Mouse (Mus musculus): ENCODE results near the gene Il24. TPM values are rescaled to one million over a fixed set of nuclear protein-coding genes. Genes with fewer than 3 reads are reported as not detected.
A peak's percentile ranks its signal among the peaks of the same experiment; 100 is the strongest.

The Il24 gene
- polyA plus RNA-seq, 1 experiment from 2014 or later: 0.13 TPM

DNA sequence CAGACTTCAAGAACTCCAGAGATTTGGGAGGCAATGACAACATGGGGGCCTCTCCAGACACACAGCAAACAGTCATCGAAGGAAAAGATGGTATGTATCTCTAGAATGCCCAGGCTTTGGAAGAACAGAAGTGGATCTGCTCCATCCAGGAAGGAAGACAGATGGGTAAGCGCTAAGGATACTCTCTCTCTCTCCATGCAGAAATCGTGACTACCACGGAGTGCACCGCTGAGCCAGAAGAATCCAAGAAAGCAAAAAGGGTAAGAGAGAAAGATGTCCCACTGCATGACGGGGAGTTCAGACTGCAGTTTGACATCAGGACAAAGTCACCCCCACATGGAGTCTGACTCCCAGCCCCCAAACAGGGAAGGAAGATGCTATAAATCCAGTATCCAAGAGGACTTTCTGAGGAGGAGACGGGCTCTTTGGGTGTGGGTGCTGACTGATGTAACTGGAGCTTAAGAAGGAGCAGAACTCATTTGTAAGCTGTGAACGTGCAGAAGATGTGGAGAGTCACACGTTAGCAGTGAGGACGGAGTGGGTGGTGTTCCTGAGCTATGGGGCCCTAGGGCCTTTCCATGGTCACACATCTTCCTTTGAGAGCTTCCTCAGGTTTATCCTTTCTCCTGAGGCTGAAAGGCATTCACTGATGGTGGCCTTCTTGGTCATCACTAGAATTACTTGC lies 37.6 kb downstream of the Il24 start:
- no peak overlapping the region for H3K4me2 ChIP-seq
- no peak for ATAC-seq (replicated peaks; ENCODE audit: low FRiP score)
- H3K9ac ChIP-seq: no peak overlapping the region
- H3K9me3 ChIP-seq (replicated peaks): no peaks in the 10 kb centered on the region
- no peak overlapping the region for H3K27ac ChIP-seq
- no peaks in the 10 kb centered on the region for H3K36me3 ChIP-seq
- no peaks in the 10 kb centered on the region; the same call in 1 of the 2 replicates for H3K4me1 ChIP-seq
- no peak overlapping the region for H3K4me3 ChIP-seq (replicated peaks)
- WGBS: 85% methylated on average over 10 of the region's 10 CpGs
- H3K27me3 ChIP-seq: no peaks in the 10 kb centered on the region

DNA sequence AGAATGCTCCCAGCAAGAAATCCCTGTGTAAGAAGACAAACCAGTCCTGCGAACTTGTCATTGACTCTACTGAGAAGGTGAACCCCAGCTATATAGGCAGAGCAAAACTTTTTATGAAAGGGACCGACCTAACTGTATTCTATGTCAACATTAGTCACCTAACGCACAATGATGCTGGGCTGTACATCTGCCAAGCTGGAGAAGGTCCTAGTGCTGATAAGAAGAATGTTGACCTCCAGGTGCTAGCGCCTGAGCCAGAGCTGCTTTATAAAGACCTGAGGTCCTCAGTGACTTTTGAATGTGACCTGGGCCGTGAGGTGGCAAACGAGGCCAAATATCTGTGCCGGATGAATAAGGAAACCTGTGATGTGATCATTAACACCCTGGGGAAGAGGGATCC lies 42.7 kb downstream of the Il24 start:
- no peak for ATAC-seq (replicated peaks; ENCODE audit: low FRiP score)
- H3K36me3 ChIP-seq: no peaks in the 10 kb centered on the region
- no peaks in the 10 kb centered on the region for H3K9me3 ChIP-seq (replicated peaks)
- peaks cover 8% of the 10 kb centered on the region; the same call in 1 of the 2 replicates for H3K4me1 ChIP-seq
- no peak overlapping the region for H3K4me3 ChIP-seq (replicated peaks)
- no peaks in the 10 kb centered on the region; the same call in 1 of the 2 replicates for H3K27me3 ChIP-seq
- H3K9ac ChIP-seq: no peak overlapping the region
- no peak overlapping the region for H3K27ac ChIP-seq
- WGBS: 92% methylated on average over 7 of the region's 7 CpGs
- H3K4me2 ChIP-seq: no peak overlapping the region

DNA sequence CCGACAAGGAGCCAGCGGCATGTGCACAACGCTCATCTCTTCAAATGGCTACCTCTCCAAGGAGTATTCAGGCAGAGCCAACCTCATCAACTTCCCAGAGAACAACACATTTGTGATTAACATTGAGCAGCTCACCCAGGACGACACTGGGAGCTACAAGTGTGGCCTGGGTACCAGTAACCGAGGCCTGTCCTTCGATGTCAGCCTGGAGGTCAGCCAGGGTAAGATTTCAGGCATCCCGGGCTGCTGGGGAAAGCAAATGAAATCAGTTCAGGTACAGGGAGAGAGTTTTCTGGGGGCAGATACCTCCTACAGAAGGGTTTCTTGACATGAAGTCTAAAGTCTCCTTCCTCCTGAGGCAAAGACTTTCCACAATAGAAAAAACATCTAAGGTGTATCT lies 45.6 kb downstream of the Il24 start:
- no peaks in the 10 kb centered on the region for H3K36me3 ChIP-seq
- WGBS: 58% methylated on average over 7 of the region's 7 CpGs
- ATAC-seq (replicated peaks; ENCODE audit: low FRiP score): no peak
- H3K4me2 ChIP-seq: no peak overlapping the region
- H3K27me3 ChIP-seq: no peaks in the 10 kb centered on the region; the same call in 1 of the 2 replicates
- H3K4me1 ChIP-seq: peaks cover 8% of the 10 kb centered on the region; the same call in 1 of the 2 replicates
- H3K9me3 ChIP-seq (replicated peaks): no peaks in the 10 kb centered on the region
- H3K4me3 ChIP-seq (replicated peaks): no peak overlapping the region
- no peak overlapping the region for H3K9ac ChIP-seq
- no peak overlapping the region for H3K27ac ChIP-seq

DNA sequence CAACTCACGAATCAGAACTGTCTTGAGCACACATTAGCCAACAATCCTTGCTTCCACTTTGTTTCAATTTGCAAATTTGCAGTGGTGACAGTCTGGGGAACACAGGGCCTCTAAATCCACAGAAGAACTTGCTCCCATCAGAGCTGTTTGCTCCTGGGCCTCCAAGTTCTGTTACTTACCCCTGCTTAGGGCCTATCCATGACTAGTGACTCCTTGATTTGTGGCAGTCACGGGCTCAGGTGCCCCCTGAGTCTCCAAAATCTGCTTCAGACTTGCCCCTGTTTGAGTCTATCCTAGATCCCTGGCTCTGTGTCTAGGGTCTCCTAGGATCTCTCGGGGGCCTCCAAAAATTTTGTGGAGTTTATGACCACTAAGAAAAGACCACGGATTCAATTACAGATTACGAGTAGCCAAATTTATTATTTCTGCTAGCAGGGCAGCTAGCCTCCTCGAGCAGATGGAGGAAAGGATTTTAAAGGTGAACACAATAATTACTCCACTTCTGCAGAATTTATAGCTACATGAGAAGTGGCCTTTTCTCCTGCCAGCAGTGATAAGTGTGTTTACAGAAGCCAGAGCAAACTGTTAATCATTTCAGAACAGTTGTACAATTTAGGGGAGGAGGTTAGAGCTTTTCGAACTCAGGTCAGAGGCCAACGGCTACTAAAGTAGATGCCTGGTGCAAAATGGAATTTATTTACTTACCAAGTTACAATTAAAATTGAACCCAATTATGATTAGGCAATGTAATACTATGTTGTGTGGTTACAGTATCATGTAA lies 46.5 kb downstream of the Il24 start:
- H3K9ac ChIP-seq: no peak overlapping the region
- no peaks in the 10 kb centered on the region for H3K9me3 ChIP-seq (replicated peaks)
- no peak overlapping the region for H3K4me3 ChIP-seq (replicated peaks)
- WGBS: 24% methylated on average over 8 of the region's 8 CpGs
- H3K4me2 ChIP-seq: no peak overlapping the region
- H3K36me3 ChIP-seq: no peaks in the 10 kb centered on the region
- H3K27ac ChIP-seq: 0 out of 2 replicates have a peak overlapping the region, but pooled peaks have one; percentile 1
- H3K27me3 ChIP-seq: no peaks in the 10 kb centered on the region; the same call in 1 of the 2 replicates
- peaks cover 8% of the 10 kb centered on the region; the same call in 1 of the 2 replicates for H3K4me1 ChIP-seq
- ATAC-seq (replicated peaks; ENCODE audit: low FRiP score): no peak; the same call in 1 of the 2 replicates

DNA sequence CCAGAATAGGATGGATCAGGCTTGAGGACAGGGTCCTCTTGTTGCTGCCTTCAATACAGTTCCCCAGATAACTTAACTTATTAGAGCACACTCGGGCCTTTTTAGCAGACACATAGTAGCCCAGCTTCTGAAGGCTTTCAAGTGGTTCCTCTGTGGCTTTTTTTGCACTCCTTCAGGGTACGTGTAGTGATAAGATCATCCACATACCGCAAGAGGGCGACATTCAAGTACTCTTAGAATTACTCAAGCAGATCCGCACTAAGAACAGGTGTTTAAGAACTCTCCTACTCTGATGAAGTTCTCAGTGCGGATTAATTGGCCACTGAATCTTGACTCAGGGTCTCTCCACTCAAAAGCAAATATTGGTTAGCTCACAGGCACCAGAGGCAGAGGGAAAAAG lies 49.0 kb downstream of the Il24 start:
- Histone ChIP-seq H3K4me1 (peaks cover 8% of the 10 kb centered on the region; the same call in 1 of the 2 replicates), H3K4me3 (replicated peaks) (no peak overlapping the region), H3K4me2 (no peak overlapping the region), H3K9me3 (replicated peaks) (no peaks in the 10 kb centered on the region), H3K36me3 (no peaks in the 10 kb centered on the region), H3K9ac (no peak overlapping the region), H3K27ac (no peak overlapping the region), H3K27me3 (no peaks in the 10 kb centered on the region; the same call in 1 of the 2 replicates)
- ATAC-seq (replicated peaks; ENCODE audit: low FRiP score): no peak
- WGBS: 57% methylated on average over 6 of the region's 6 CpGs

DNA sequence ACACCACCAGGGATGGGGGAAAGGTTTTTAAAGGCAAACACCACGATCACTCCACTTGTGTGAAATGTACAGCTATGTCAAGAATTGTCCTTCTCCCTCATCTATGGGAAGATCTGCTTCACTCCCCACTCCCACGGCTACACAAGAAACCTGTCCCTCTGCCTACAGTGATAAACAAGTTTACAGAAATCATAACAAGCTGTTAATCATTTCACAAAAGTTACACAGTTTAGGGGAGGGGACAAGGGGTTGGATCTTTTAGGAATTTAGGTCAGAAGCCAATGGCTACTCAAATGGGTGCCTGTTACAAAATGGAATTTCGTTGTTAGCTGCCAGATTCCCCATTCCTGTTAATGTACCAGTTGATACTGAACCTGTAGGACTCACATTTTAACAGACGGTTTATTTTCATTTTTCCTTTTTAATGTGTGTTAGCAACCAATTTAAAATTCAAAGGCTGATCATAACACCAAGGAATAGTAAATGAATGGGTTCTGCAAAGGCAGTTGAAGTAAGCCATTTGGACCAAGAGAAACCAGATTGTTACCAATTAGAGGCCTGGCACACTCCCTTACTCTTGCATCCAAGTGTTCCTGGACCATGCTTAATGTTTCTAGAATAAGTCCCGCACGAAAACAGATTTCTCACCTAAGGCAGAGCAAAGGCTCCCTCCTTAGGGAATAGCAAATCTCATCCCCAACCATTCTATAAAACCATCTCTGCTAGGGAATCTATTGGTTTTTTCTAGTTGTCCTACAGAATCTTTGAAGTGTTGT lies 51.9 kb downstream of the Il24 start:
- no peak overlapping the region for H3K27ac ChIP-seq
- no peak overlapping the region for H3K9ac ChIP-seq
- H3K4me2 ChIP-seq: no peak overlapping the region
- H3K4me1 ChIP-seq: peaks cover 13% of the 10 kb centered on the region
- no peaks in the 10 kb centered on the region for H3K27me3 ChIP-seq
- H3K4me3 ChIP-seq (replicated peaks): no peak overlapping the region
- ATAC-seq (replicated peaks; ENCODE audit: low FRiP score): no peak
- no peaks in the 10 kb centered on the region for H3K9me3 ChIP-seq (replicated peaks)
- H3K36me3 ChIP-seq: no peaks in the 10 kb centered on the region
- WGBS: 80% methylated on average over 6 of the region's 6 CpGs

DNA sequence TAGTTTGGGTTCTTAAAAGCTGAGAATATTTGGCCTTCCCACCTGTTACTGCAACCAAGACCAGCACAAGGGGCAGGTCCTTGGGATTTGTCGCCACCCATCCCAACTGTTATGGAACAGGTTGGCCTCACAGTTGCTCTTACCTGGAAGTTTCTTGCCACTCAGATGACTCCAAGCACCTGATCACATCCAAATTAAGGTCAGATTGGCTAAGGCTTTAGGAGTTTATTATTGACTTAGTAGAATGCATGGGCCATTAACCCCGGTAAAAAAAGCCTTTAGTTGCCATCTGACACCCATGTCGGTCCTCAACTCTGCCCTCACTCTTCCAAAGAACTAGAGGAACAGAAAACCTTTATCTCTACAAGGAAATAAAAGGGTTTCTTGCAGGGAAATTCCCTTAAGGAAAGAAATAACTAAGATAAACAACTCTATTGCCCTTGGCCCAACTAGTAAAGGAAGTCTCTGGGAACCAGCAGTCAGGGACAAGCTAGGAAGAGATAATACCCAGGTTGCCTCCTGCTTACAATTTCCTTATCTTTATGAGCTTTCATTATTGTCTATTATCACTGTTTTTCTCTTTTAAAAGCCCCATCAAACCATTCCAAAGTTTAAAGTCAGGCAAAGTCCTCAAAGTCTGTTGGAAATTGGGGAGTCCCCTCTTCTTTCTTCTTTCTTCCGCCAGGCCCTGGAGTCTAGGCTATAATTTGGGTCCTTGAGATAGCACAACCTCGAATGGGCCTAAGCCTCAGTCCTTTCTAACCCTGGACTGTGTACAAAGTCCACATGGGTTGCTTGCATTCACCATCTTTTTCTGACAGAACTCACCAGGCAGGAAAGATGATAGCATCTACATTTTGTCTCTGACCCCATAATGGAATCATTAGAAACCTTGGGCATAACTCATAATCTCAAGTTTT lies 54.8 kb downstream of the Il24 start:
- Histone ChIP-seq H3K36me3 (no peaks in the 10 kb centered on the region), H3K4me2 (no peak overlapping the region), H3K27me3 (no peaks in the 10 kb centered on the region), H3K27ac (peak overlapping the region; percentile 43; the same call in 1 of the 2 replicates), H3K9ac (no peak overlapping the region), H3K4me3 (replicated peaks) (no peak overlapping the region), H3K9me3 (replicated peaks) (no peaks in the 10 kb centered on the region), H3K4me1 (peaks cover 16% of the 10 kb centered on the region)
- 55% methylated on average over 5 of the region's 5 CpGs for WGBS
- ATAC-seq (replicated peaks; ENCODE audit: low FRiP score): peak; percentile 50

Other genes starting within 250 kb of the Il24 start
- 0.64 and 1.5 TPM in 2 replicates for gene C4bp, start 225.8 kb downstream of the Il24 start, polyA plus RNA-seq (2015; fragmentation: Nextera tagmentation; extraction: Ambion mirVana)
- not detected in 2 replicates for gene Gm29427, start 171.7 kb downstream of the Il24 start, polyA plus RNA-seq (2015; fragmentation: Nextera tagmentation; extraction: Ambion mirVana)
- 11.5 TPM in 2 replicates for gene Yod1, start 170.1 kb downstream of the Il24 start, polyA plus RNA-seq (2015; fragmentation: Nextera tagmentation; extraction: Ambion mirVana)
- gene Pfkfb2, start 158.2 kb downstream of the Il24 start, polyA plus RNA-seq (2015; fragmentation: Nextera tagmentation; extraction: Ambion mirVana): 8.0 and 8.2 TPM in 2 replicates
- gene AA986860, start 155.5 kb downstream of the Il24 start, polyA plus RNA-seq (2015; fragmentation: Nextera tagmentation; extraction: Ambion mirVana): 10.7 and 11.6 TPM in 2 replicates
- gene Fcamr, start 86.6 kb downstream of the Il24 start, polyA plus RNA-seq (2015; fragmentation: Nextera tagmentation; extraction: Ambion mirVana): not detected in 2 replicates
- 0.05 TPM in 1 of 2 replicates, not detected in the other for gene Pigr, start 60.8 kb downstream of the Il24 start, polyA plus RNA-seq (2015; fragmentation: Nextera tagmentation; extraction: Ambion mirVana)
- gene Fcmr, start 21.8 kb downstream of the Il24 start, polyA plus RNA-seq (2015; fragmentation: Nextera tagmentation; extraction: Ambion mirVana): 0.47 TPM in 1 of 2 replicates, not detected in the other
- not detected in 2 replicates for gene Il20, start 24.0 kb upstream of the Il24 start, polyA plus RNA-seq (2015; fragmentation: Nextera tagmentation; extraction: Ambion mirVana)
- gene Il19, start 52.7 kb upstream of the Il24 start, polyA plus RNA-seq (2015; fragmentation: Nextera tagmentation; extraction: Ambion mirVana): 0.18 TPM in 1 of 2 replicates, not detected in the other
- not detected in 2 replicates for gene Il10, start 132.4 kb upstream of the Il24 start, polyA plus RNA-seq (2015; fragmentation: Nextera tagmentation; extraction: Ambion mirVana)
- gene Mapkapk2, start 210.4 kb upstream of the Il24 start, polyA plus RNA-seq (2015; fragmentation: Nextera tagmentation; extraction: Ambion mirVana): 44.7 and 49.3 TPM in 2 replicates